Mouse (Mus musculus): ENCODE results near the gene Sorcs2.

Gene Sorcs2

GRCm38 (mm10) chr5:36358161-36358560, 39.8 kb downstream of the Sorcs2 start:
- no peak for DNase-seq (ENCODE audit: low read depth)

- DNase-seq (ENCODE audit: low read depth) = no peak
Observed at GRCm38 (mm10) chr5:36356659-36357058, 41.3 kb downstream of the Sorcs2 start.

- no peak for DNase-seq (ENCODE audit: low read depth)
Observed at GRCm38 (mm10) chr5:36355683-36356082, 42.3 kb downstream of the Sorcs2 start.

GRCm38 (mm10) chr5:36353679-36354078, 44.3 kb downstream of the Sorcs2 start:
- no peak for DNase-seq (ENCODE audit: low read depth)

GRCm38 (mm10) chr5:36353194-36353593, 44.7 kb downstream of the Sorcs2 start:
- no peak for DNase-seq (ENCODE audit: low read depth)

GRCm38 (mm10) chr5:36346698-36347097, 51.2 kb downstream of the Sorcs2 start:
- no peak for DNase-seq (ENCODE audit: low read depth)

GRCm38 (mm10) chr5:36339283-36339682, 58.7 kb downstream of the Sorcs2 start:
- no peak for DNase-seq (ENCODE audit: low read depth)

GRCm38 (mm10) chr5:36336252-36336651, 61.7 kb downstream of the Sorcs2 start:
- DNase-seq (ENCODE audit: low read depth) = no peak

- DNase-seq (ENCODE audit: low read depth) = no peak
Observed at GRCm38 (mm10) chr5:36335661-36336060, 62.3 kb downstream of the Sorcs2 start.

GRCm38 (mm10) chr5:36334227-36334626, 63.7 kb downstream of the Sorcs2 start:
- no peak for DNase-seq (ENCODE audit: low read depth)

GRCm38 (mm10) chr5:36330472-36331155, 67.3 kb downstream of the Sorcs2 start:
- DNase-seq (ENCODE audit: low read depth) = no peak

- no peak for DNase-seq (ENCODE audit: low read depth)
Observed at GRCm38 (mm10) chr5:36326057-36327010, 71.6 kb downstream of the Sorcs2 start.

GRCm38 (mm10) chr5:36324140-36324572, 73.8 kb downstream of the Sorcs2 start:
- no peak for DNase-seq (ENCODE audit: low read depth)

- DNase-seq (ENCODE audit: low read depth) = no peak
Observed at GRCm38 (mm10) chr5:36323526-36323925, 74.4 kb downstream of the Sorcs2 start.

- DNase-seq (ENCODE audit: low read depth) = no peak
Observed at GRCm38 (mm10) chr5:36321581-36321980, 76.4 kb downstream of the Sorcs2 start.

GRCm38 (mm10) chr5:36320667-36321066, 77.3 kb downstream of the Sorcs2 start:
- DNase-seq (ENCODE audit: low read depth) = no peak

GRCm38 (mm10) chr5:36317641-36318368, 80.1 kb downstream of the Sorcs2 start:
- DNase-seq (ENCODE audit: low read depth) = no peak

GRCm38 (mm10) chr5:36315106-36315505, 82.8 kb downstream of the Sorcs2 start:
- no peak for DNase-seq (ENCODE audit: low read depth)

- no peak for DNase-seq (ENCODE audit: low read depth)
Observed at GRCm38 (mm10) chr5:36313353-36314079, 84.4 kb downstream of the Sorcs2 start.

GRCm38 (mm10) chr5:36312926-36313325, 85.0 kb downstream of the Sorcs2 start:
- no peak for DNase-seq (ENCODE audit: low read depth)

- DNase-seq (ENCODE audit: low read depth) = no peak
Observed at GRCm38 (mm10) chr5:36304299-36304980, 93.5 kb downstream of the Sorcs2 start.
